Mouse (Mus musculus) adrenal gland (tissue): ENCODE data around the gene Nudt22.

Experiments
- intact Hi-C: fragments of 180-260 bp; cut with DNase I; formaldehyde crosslinking; loops from one replicate; pipeline ENCODE4 v1.15.1; 2025
- long read RNA-seq, 2 experiments: library from polyadenylated mRNA; unstranded; transcript quantifications; one replicate each; pipeline ENCODE4 v2.0.0; 2020; ENCODE audit warnings: borderline replicate concordance in 1 of 2; ENCODE audit not compliant: insufficient replicate concordance in 1 of 2

Nudt22 gene
- long read RNA-seq, experiment 1, transcript Nudt22-201 (6 exons, 1,000 nt), result major isoform, 19 of 20 reads
- long read RNA-seq, experiment 1, partial matches to known transcripts, result 1 of 20 reads
- long read RNA-seq, experiment 1, other reads (novel, unspliced or antisense), result 0 of 20 reads
- long read RNA-seq, experiment 2, transcript Nudt22-201 (6 exons, 1,000 nt), result major isoform, 23 of 26 reads
- long read RNA-seq, experiment 2, partial matches to known transcripts, result 2 of 26 reads
- long read RNA-seq, experiment 2, other reads (novel, unspliced or antisense), result 0 of 26 reads

- intact Hi-C loops, result loop anchor here (5.0 kb wide), 1 partner anchor 41 kb away; the partner anchor contains the start of gene Stip1
Measured at GRCm38 (mm10) chr19:6996006-6996405, at the start of gene Nudt22, which contains the start of gene Trpt1. Gene Nudt22 (minus strand): TSS chr19:6996117. Gene Trpt1 (plus strand): TSS chr19:6996131.

GRCm38 (mm10) chr19:7044706-7045105 is 48.8 kb upstream of the Nudt22 start:
- intact Hi-C loops, result no loop called here

GRCm38 (mm10) chr19:7044279-7044678 is 48.4 kb upstream of the Nudt22 start:
- intact Hi-C loops, result no loop called here

- intact Hi-C loops, result no loop called here
Measured at GRCm38 (mm10) chr19:7041171-7041570, 45.3 kb upstream of the Nudt22 start.

GRCm38 (mm10) chr19:7040637-7041130 is 44.8 kb upstream of the Nudt22 start:
- intact Hi-C loops, result no loop called here

GRCm38 (mm10) chr19:7039841-7040636 is 44.1 kb upstream of the Nudt22 start, which contains the start of gene Stip1:
Gene Stip1 (minus strand): TSS chr19:7039967.
- intact Hi-C loops, result loop anchor here (5.0 kb wide), 1 partner anchor 43 kb away; the partner anchor contains the start of genes Nudt22 and Trpt1

- intact Hi-C loops, result loop anchor here (5.0 kb wide), 1 partner anchor 42 kb away; the partner anchor contains the start of genes Nudt22 and Trpt1
Measured at GRCm38 (mm10) chr19:7039088-7039720, 43.3 kb upstream of the Nudt22 start.

- intact Hi-C loops, result no loop called here
Measured at GRCm38 (mm10) chr19:7034006-7034405, 38.1 kb upstream of the Nudt22 start.

GRCm38 (mm10) chr19:7029531-7029930 is 33.6 kb upstream of the Nudt22 start:
- intact Hi-C loops, result no loop called here

GRCm38 (mm10) chr19:7020224-7020641 is 24.3 kb upstream of the Nudt22 start:
- intact Hi-C loops, result no loop called here

- intact Hi-C loops, result no loop called here
Measured at GRCm38 (mm10) chr19:7019191-7019590, 23.3 kb upstream of the Nudt22 start, which contains the start of gene Fermt3. Gene Fermt3 (minus strand): TSS chr19:7019469.

GRCm38 (mm10) chr19:7018546-7018945 is 22.6 kb upstream of the Nudt22 start:
- intact Hi-C loops, result no loop called here

GRCm38 (mm10) chr19:7017541-7018457 is 21.9 kb upstream of the Nudt22 start:
- intact Hi-C loops, result no loop called here

- intact Hi-C loops, result no loop called here
Measured at GRCm38 (mm10) chr19:7014481-7015135, 18.7 kb upstream of the Nudt22 start.

- intact Hi-C loops, result loop anchor here (2.0 kb wide), 1 partner anchor 85 kb away; no protein-coding TSS in a partner anchor
Measured at GRCm38 (mm10) chr19:7013984-7014383, 18.1 kb upstream of the Nudt22 start.

- intact Hi-C loops, result loop anchor here (2.0 kb wide), 1 partner anchor 84 kb away; no protein-coding TSS in a partner anchor
Measured at GRCm38 (mm10) chr19:7012426-7012825, 16.5 kb upstream of the Nudt22 start.

- intact Hi-C loops, result no loop called here
Measured at GRCm38 (mm10) chr19:7006892-7007593, 11.1 kb upstream of the Nudt22 start.

- intact Hi-C loops, result loop anchor here (5.0 kb wide), 1 partner anchor 38 kb away; the partner anchor contains the start of gene Stip1
Measured at GRCm38 (mm10) chr19:6999360-7000063, 3.6 kb upstream of the Nudt22 start.
